Mouse (Mus musculus) inflammation-experienced regulatory T-cells, adult 6 months (primary cell): Measurements from ENCODE around the gene Bsn. TPM values are rescaled to one million over a fixed set of nuclear protein-coding genes. Genes with fewer than 3 reads are reported as not detected.
A peak's percentile ranks its signal among the peaks of the same experiment; 100 is the strongest.
"Not testable (repeated sequence)": the region's sequence is repeated elsewhere in the genome, so short reads cannot be mapped to it uniquely, and the experiment has no call there.

Experiments
- ATAC-seq: one replicate; pipeline ENCODE4 v1.8.0; 2017
- polyA plus RNA-seq, 3 experiments: library from polyadenylated mRNA; unstranded; fragments of 100-300 nt; shearing (Covaris generic); gene quantifications; one replicate each; pipeline ENCODE4 v1.2.1; 2017

Gene Bsn
- polyA plus RNA-seq, 3 experiments from 2014 or later = 0.09 to 0.59 (median 0.38) TPM

DNA sequence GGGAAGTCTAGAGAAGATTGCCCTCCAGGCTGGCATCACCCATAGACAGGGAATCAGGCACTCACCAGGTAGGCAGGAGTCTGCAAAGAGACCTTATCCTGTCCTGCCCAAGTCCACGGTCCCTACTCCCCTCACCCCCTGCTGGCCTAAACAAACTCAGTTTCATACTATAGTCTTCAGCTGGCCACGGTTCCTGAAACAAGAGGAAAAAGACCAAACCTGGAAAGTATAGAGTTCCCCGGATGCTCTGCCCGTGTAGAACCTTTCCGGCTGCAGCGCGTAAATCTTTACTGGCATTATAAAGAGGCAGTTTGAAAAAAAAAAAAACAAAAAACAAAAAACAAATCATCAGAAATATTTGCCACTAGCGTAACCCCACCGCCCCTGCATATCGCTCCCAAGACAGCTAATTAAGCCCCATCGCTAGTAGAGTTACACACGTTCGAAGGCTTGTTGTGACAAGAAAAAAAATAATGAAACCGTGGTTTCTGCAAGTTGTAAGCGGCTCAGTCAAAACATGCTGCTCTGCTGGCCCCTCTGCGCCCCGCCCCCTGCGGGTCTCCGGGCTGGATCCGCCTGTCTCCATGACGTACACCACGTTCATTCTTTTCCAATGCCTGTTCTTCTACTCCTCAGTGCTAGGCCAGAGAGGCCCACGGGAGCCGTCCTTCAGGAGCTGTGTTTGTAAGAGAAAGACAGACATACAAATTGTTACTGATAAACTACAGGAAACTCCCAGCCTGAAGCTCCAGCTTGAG, 6.9 kb upstream of the Bsn start:
- ATAC-seq = no peak

DNA sequence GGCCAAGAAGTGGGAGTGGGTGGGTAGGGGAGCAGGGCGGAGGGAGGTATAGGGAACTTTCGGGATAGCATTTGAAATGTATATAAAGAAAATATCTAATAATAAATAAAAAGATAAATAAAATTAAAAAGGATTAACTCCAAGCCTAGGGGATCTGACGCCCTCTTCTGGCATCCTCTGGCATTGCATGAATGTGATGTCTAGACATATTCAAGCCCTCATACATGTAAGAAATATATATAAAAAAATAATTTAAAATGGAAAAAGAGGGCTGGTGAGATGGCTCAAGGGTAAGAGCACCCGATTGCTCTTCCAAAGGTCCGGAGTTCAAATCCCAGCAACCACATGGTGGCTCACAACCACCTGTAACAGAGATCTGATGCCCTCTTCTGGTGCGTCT, 6.0 kb upstream of the Bsn start:
- not testable (repeated sequence) for ATAC-seq

DNA sequence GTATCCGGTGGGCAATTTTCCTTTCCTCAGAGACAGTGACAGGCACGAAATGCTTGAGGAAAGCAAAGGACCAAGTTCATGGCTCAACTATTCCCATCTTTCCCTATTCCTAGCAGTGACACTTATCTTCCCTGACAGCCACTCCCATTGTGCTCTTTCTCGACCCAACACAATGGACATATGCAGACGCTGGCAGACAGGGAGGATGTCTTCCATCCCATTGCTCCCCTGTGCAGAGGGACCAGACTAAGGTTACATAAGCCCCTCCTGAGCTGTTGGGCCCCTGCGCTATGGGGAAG, 747 bp downstream of the Bsn start:
- ATAC-seq = no peak

DNA sequence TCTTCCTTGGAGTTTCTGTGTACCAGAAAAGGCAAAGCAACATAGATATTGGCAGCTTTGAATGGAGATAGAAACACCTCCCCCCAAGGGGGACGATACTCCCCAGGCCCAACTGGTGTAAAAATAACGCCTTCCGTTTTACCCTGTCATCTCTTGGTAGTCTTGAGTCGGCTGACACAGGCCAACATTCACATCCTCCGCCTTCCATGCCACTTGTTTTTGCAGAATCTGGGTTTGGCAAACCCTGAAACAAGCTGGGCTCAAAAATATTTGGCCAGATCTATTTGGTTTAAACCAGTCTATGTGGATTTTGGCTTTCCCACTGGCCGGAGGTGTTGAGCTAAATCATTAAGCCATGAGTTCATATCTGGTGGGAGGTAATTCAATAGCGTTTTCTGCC, 1.2 kb downstream of the Bsn start:
- ATAC-seq = no peak

DNA sequence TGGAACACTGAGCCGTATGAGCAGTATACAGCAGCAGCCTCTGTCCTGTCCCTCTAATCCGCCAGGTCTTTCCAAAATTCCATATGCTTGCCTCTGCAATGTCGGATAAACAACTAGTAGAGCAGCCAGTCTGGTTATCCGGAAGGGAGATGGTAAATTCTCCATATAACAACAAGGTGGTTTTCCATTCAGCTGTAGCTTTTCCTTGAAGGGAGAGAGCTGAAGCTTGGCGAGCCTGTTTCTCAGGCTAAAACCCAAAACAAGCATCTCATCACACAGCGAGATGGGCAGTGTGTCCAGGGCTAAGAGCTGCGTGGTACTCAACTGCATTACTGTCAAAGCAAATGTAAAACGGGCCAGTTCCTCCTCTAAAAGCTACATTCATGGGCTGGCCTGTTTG, 1.7 kb downstream of the Bsn start:
- ATAC-seq = no peak

DNA sequence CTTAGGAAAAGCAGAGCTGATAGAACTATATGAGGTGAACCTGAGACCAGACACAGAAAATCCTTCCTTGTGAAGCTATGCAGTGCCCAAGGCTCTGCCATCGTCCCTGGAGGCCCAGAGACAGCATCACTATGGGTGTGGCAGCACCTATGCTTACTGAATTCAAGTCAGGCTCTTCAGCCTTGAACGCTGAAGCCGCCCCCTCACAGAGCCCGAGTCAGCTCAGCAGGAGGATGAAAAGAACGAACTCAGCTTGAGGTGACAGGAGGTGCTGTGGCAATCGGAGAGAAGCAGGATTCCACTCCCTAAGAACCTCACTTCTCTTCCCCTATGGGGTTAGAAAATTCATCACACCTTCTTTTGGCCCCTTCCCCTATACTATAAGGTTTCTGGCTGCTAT, 2.6 kb downstream of the Bsn start:
- no peak for ATAC-seq

DNA sequence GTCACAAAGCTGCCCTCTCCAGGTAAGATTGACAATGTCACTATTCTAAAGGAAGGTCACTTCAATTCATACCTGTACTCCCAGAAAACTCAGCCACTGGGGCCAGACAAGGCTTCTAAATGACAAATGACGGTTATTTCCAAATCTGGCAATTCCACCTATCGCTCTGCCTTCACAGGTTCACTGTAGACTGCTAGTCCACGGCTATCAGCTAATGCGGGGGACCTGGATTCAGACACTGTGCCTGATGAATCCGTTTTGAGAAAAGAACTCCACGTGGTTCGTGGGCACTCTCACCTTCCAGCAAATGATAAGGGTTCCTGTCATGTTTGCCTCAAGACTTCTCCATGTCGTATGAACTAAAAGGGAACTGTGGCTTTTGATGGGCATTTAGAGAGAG, 4.4 kb downstream of the Bsn start:
- no peak for ATAC-seq

DNA sequence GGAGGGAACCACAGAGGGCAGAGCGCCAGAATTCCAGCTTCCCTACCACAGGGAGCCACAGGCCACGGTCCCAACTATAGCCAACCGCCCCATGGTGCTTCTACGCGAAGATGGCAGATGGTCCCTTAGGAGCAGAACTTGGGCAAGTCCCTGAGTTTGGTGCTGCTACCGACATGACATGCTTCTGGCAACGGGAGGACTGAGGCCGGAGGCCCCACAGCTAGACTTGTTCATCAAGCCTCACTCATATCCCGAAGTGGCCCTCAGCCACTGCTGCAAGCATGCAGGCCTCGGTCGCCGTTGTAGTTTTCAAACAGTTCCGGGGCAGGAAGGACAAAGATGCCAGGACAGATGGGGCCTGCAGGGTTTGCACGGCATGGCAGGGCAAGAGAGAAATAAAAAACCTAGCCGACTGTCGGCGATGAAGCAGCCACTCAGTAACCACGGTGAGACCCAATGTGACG, 6.6 kb downstream of the Bsn start:
- ATAC-seq = no peak

DNA sequence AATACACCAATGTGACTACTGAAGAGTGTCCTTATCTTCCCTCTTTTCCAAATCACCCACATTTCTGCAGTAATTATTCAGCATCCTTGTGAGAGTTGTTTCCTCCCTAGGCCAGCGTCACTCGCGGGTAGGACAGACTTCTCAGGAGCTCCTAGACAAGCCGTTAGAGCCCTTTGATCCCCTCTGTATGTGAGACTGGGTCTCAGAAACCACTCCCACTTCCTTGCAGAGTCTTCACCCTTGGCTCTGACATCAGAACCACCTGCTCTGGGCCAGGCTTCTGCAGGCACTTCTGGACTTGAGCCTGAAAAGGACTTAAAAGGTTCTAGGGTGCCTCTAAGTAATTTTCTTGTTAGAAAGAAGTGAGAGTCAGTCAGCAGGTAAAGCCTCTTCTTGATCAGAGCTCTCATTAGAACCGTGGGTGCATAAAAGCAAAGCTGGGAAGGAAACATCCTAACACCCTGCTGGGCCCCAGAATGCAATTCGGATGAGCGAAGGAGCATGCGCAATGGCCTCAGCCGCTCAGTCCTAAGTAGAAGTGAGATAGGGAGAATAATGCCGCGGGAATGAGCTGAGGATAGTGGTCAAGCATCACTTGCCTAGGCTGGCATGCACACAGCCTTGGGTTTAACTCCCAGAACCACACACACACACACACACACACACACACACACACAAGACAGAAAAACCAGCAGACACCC, 7.2 kb downstream of the Bsn start:
- no peak for ATAC-seq

DNA sequence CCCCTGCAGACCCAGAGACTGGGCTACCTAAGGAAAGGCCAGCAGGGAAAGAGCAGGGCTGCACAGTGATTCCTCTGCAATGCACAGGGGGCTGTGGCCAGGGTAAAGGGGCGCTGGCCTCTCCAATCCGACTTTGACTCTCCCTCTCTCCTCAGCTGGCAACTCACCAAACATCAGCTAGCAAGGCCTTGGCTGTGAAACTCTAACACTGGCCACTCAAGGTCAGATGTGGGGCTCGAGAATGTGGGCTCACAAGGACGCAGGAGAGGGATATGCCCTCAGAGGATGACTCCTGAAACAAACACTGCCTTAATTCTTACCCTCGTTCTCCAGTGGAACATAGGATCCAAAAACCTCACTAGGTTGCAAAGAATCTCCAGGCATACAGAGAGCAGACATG, 11.8 kb downstream of the Bsn start:
- no peak for ATAC-seq

DNA sequence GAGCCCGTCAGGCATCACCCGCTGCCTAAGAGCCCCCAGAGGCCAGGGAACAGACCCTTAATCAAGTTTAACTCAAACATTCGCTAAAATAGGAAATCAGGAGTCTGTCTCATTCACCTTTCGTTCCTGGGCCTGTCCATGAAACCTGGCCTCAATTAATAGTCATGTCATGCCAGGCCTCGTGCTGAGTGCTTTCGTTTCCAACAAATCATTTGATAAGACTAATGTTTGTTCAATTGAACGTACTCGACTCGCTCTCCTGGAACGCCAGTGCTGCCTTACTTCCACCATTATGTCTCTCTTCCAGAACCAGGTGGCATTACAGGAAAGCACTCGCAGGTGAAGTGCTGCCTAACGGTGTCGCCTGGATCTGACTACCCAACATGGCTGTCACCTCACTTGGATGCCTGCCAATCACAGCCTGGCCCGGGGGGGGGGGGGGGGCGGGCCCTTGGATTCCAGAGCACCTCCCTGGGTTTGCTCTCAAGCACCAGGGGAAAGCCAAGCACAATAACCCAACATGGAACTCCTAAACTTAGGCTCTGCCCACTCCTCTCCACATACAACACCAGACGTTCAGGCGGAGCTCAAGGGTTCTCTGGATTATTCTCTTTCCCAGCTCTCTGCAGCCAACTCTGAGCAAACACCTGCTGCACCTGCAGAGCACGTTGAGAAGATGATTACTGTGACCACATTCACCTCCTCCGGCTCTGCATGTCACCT, 14.9 kb downstream of the Bsn start:
- ATAC-seq = no peak

DNA sequence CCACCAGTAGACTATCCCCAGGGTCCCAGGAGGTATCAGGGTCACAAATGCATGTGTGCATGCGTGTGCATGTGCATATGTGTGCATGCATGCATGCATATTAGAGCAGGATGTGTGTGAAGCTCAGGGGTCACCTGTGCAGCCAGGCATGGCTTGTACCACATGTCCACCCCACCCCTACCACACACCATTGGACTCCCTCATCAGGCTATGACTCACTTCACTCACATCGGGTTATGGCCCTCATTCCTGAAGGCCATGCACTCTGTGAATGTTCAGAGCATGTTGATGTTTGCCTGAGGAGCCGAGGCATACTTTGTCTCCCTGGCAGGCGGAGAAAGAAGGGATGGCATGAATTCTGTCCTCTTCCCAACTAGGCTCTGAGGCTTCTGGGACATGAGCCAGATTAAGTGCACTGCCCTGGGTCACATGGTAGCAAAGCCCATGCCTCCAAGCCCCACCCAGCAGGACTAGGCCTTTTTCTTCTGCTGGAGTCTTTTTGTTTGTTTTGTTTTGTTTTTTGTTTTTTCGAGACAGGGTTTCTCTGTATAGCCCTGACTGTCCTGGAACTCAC, 17.3 kb downstream of the Bsn start:
- ATAC-seq = no peak

DNA sequence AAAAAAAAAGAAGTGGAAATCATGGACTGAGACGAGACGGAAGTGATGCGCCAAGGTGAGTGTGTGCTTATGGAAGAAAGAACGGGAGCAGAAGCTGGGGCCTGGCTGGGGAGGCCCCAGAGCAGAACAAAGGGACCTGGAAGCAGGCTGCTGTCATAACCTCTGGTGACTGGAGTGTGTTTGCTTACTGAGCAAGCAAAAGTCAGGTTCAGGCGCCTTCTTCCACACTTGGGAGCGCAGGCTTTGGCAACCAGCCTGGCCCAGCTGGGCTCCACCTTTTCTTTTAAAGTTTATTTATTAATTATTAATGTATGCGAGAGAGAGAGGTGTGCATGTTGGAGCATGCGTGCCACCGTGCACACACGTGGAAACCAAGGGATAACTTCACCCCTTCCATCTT, 20.4 kb downstream of the Bsn start:
- no peak for ATAC-seq

DNA sequence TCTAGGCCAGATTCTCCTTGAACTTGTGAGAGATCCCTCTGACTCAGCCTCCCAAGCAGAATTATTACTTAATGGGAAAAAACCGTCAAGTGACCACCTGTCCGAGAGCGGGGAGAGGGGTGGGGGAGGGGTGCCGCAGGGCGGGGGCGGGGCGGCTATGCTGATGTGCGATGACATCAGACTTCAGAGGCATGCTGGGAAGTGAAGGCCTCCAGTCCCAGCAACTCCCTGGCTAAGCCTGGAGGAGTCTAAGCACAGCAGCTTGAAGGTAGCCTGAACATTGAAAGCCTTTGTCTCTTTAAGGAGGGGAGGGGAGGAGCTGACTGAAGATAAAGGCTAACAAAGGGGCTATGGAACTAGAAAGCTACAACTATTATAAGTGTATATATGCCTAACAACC, 25.0 kb downstream of the Bsn start:
- ATAC-seq = no peak

DNA sequence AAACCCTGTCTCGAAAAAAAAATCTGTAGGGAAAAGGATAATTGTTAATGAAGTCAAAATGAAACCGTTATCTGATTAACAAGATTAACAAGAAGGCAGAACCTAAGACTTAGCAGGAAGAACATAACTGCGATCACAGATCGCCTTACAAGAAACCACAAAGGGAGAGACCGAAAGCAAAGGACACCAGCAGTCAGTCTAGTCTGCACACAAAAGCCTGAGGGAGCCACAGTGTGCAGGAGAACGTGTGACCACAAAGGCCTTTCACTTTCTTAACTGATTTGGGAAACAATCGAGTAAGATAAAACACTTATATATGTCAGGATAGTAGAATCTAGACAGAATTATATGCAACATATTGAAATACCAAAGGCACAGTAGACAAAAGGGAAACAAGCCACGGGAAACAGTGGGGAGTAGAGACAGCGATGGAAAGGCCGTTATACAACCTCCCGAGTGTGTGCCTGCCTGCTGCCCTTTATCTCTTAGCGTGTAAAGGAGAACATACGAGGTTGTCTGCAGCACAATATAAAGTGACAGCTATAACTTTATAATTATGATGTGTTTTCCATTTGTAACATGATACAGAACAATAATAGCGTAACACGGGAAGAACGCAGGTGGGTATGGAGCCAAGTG, 26.4 kb downstream of the Bsn start:
- peak; percentile 38 for ATAC-seq

DNA sequence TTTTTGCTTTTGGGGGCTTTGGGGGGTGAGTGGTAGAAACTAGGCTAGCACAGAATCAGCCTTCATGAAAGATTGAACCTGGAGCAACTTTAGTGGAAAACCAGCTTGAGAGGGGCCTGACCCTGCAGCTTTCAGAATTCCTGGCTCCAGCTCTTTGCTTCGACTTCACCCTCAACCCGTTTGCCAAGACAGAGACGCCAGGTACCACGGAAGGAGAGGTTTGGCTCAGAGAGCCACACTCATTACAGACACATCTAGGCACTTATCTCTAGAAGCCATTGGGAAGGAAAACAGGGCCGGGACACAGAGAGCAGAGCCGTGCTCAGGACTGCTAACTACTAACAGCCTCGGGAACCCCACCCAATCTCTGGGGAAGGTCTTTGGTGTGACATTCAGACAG, 32.3 kb downstream of the Bsn start:
- no peak for ATAC-seq

DNA sequence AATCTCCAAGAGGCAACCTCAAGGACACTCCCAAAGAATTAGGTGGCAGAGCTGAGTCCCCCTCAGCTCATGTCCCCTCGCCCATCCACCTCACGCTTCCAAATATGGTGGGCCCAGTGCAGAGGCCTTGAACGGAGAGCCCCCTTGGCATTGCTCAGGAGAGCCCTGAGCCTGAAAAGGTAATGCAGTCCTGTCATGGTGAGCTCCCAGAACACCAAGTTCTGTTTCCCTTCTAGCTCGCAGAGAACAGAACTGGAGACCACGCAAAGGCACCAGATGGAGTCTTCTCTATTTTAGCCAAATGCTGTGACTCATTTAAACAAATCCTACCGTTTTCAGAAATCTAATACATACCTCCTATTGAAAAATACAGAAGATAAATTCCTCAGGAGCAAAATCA, 32.7 kb downstream of the Bsn start:
- no peak for ATAC-seq

DNA sequence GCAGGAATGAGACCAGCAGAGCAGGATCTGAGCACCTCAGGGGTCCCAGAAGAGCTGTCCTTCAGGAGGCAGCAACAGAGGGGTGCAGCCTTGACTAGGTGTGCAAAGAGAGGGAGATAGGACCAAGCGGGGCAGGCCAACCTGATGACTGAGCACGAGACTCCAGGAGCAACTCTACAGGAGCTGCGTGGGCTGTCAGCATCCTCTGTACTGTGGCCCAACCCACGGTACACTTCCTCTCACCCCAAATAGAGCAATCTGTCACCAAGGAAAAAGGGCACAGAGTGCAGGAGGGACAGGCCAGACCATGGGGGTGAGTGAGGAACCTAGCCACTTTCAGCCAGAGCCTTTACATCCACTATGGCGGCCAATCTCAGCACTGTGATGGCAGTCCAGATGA, 33.4 kb downstream of the Bsn start:
- ATAC-seq = peak; percentile 82

DNA sequence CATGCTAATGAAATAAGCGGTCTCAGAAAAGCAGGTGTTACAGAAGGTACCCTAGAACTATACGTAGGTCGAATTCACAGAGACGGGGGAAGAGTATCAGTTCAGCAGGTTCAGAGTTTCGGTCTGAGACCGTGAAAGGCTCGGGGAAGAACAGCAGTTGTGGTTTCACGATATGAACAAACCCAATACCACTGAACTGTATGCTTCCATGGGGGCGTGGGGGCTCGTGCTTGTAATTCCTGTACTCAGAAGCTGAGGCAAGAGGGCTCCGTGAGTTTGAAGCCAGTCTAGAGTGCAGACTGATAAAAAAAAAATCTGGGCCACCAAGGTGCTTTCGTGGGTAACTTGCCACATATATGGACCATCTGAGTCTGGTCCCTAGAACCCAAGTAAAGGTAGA, 35.4 kb downstream of the Bsn start:
- no peak for ATAC-seq

DNA sequence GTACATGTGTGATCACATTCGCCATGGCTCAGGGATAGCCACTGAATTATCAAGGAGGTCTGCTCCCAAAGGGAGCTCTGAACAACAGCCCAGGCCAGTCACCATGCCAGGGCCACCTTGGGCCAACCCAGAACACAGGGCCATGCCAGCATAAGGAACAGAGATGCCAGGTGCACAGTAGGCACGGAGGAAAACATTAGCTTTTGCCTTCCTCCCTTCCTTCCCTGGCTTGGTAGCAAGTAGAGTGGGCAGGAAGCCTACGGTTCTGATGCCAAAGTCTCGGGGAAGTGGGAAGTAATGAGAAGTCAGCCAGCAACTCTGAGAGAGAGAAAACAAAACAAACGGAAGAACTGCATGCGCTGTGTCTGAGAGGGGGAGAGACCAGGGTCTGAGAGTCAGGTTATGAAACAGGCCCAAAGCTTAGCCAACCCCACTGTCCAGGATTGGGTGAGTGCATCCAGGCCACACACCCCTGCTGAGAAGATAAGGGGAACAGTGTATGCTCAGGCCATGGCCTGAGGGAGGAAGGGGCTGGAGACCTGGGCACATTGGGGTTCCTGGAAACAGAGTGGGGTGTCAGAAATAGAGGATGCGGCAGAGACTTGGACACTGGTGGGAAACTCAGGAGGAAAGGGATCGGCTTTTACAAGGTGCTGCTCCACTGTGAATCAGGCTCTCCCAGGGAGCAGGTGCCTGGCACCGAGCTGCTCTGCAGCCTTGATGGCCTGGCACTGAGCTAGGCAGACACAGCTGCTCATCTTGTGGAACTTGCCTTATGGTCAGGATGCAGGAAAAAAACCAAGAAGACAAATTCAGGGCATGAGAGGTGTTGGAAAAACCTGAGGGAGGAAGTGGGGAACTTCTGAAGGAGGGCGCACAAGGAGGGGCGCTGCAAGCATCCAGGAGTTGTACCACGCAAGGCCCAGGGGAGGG, 36.4 kb downstream of the Bsn start:
- no peak for ATAC-seq

DNA sequence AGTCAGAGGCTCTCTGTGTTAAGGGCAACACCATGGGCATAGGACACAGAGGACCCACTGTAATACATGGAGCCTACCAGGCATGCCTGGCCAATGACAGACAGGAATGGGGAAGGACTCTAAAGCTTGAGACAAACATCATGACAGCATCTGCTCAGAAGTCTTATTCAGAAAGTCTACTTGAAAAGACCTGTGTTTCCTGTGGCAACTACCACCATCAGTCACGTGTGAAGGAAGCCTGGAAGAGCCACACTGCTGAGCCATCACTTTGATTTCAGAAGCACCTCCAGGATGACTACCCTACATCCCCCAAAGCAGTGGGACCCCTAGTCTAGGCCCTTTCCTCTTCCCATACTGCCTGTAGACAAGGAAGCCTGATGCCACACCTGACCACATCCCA, 39.7 kb downstream of the Bsn start:
- peak; percentile 62 for ATAC-seq

DNA sequence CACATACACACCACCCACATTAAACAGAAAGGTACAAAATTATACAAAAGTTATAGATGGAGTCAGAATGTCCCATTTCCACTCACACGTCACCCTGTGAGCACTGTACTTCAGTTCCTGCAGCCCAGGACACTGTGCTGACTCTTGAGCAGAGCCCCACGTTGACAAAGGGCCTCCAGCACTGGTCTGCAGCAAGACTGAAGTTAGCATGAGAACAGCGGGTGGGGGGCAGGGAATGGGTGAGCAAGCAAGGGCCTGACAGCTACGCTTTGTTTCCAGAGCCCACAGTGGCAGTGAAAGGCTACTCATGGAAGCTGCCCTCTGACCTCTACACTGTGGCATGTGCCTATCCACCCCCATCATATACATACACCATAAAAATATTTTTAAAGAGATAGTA, 40.4 kb downstream of the Bsn start:
- ATAC-seq = no peak
